Mouse (Mus musculus) midbrain, embryonic 13.5 days (tissue): Measurements from ENCODE around the gene Trio. TPM values are rescaled to one million over a fixed set of nuclear protein-coding genes. Genes with fewer than 3 reads are reported as not detected.

ENCODE experiments used
- ATAC-seq: fragments of 200-750 bp; cut with Nextera tagmentation; 2 replicates; pipeline ENCODE4 v1.8.0; 2017; ENCODE audit warnings: mild to moderate bottlenecking, moderate TSS enrichment, moderate library complexity
- H3K27ac ChIP-seq: fragments of 300-500 bp; sonication (generic); 2 replicates; pipeline ENCODE4 v1.5.1; 2015; ENCODE audit warnings: inconsistent platforms, mild to moderate bottlenecking, moderate library complexity
- H3K27me3 ChIP-seq: fragments of 300-500 bp; sonication (generic); 2 replicates; pipeline ENCODE4 v1.6.1; 2015; ENCODE audit warnings: mild to moderate bottlenecking, inconsistent platforms
- H3K36me3 ChIP-seq: fragments of 300-500 bp; sonication (generic); 2 replicates; pipeline ENCODE4 v1.6.1; 2015; ENCODE audit warnings: mild to moderate bottlenecking, inconsistent platforms
- H3K4me1 ChIP-seq: fragments of 300-500 bp; sonication (generic); replicated peaks from 2 replicates; pipeline ENCODE4 v1.6.1; 2015; ENCODE audit warnings: inconsistent platforms
- H3K4me2 ChIP-seq: fragments of 300-500 bp; sonication (generic); replicated peaks from 2 replicates; pipeline ENCODE4 v1.6.1; 2015; ENCODE audit warnings: moderate library complexity, mild to moderate bottlenecking, inconsistent platforms
- H3K4me3 ChIP-seq: fragments of 300-500 bp; sonication (generic); replicated peaks from 2 replicates; pipeline ENCODE4 v1.5.1; 2015; ENCODE audit warnings: mild to moderate bottlenecking, inconsistent platforms
- H3K9ac ChIP-seq: fragments of 300-500 bp; sonication (generic); replicated peaks from 2 replicates; pipeline ENCODE4 v1.6.1; 2015; ENCODE audit warnings: mild to moderate bottlenecking, inconsistent platforms
- H3K9me3 ChIP-seq: fragments of 300-500 bp; sonication (generic); 2 replicates; pipeline ENCODE4 v1.6.1; 2016; ENCODE audit warnings: mild to moderate bottlenecking, inconsistent platforms
- WGBS: fragments of 180-500 bp; shearing (Covaris S2); methylation state at CpG from one replicate; pipeline ENCODE4 v1.1.7; 2015; 5-methylcytosine and 5-hydroxymethylcytosine counted together
- polyA plus RNA-seq: library from polyadenylated mRNA; unstranded; fragments of >200 nt; fragmentation: Nextera tagmentation; extraction: Ambion mirVana; gene quantifications from 2 replicates; pipeline ENCODE4 v1.2.1, GENCODE M21; 2015

Gene Trio
- polyA plus RNA-seq, 1 experiment from 2014 or later, result 37.9 TPM

GRCm38 (mm10) chr15:27991066-27991701 lies 34.5 kb downstream of the Trio start:
- Histone ChIP-seq H3K27ac (no peak overlapping the region), H3K4me1 (peaks cover 78% of the 10 kb centered on the region), H3K9ac (no peak overlapping the region), H3K9me3 (no peaks in the 10 kb centered on the region), H3K27me3 (no peaks in the 10 kb centered on the region), H3K4me2 (no peak overlapping the region), H3K36me3 (peaks cover 1% of the 10 kb centered on the region; the same call in 1 of the 2 replicates), H3K4me3 (no peak overlapping the region)
- 85% methylated on average over 17 of the region's 17 CpGs for WGBS
- no peak for ATAC-seq

DNA sequence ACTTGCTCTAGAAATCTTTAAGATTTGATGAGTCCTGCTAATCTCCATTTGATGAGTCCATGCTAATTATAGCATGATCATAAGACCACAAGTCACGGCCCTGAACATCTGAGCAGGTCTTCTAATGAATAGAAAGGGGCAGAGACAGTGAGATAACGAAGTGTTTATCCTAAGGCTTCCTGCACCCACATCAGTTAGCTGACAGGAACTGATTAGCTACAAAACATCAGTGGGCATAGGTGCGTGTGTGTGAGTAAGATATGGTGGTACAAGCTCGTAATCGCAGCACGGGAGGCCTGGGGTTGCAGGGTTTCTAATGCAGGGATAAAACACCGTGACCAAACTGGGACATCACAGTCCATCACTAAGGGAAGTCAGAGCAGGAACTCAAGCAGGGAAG lies 37.7 kb downstream of the Trio start:
- H3K4me2 ChIP-seq, result no peak overlapping the region
- H3K27ac ChIP-seq, result 0 out of 2 replicates have a peak overlapping the region, but pooled peaks have one; percentile 35
- 52% methylated on average over 7 of the region's 7 CpGs for WGBS
- peak; percentile 12; the same call in 1 of the 2 replicates for ATAC-seq
- H3K4me1 ChIP-seq, result peaks cover 54% of the 10 kb centered on the region
- no peak overlapping the region for H3K4me3 ChIP-seq
- no peaks in the 10 kb centered on the region for H3K36me3 ChIP-seq
- no peaks in the 10 kb centered on the region for H3K9me3 ChIP-seq
- H3K27me3 ChIP-seq, result no peaks in the 10 kb centered on the region
- no peak overlapping the region for H3K9ac ChIP-seq

- H3K4me3 ChIP-seq, result no peak overlapping the region
- no peak overlapping the region for H3K4me2 ChIP-seq
- H3K9me3 ChIP-seq, result no peaks in the 10 kb centered on the region
- whole genome bisulfite sequencing, result 88% methylated on average over 2 of the region's 2 CpGs
- H3K27me3 ChIP-seq, result no peaks in the 10 kb centered on the region
- H3K36me3 ChIP-seq, result no peaks in the 10 kb centered on the region
- H3K9ac ChIP-seq, result no peak overlapping the region
- no peak for ATAC-seq
- no peak overlapping the region for H3K27ac ChIP-seq
- H3K4me1 ChIP-seq, result peaks cover 63% of the 10 kb centered on the region
Measured at GRCm38 (mm10) chr15:27984881-27985280, 40.8 kb downstream of the Trio start.

GRCm38 (mm10) chr15:27981764-27982500 lies 43.7 kb downstream of the Trio start:
- no peaks in the 10 kb centered on the region for H3K9me3 ChIP-seq
- H3K4me1 ChIP-seq, result peaks cover 48% of the 10 kb centered on the region
- no peak for ATAC-seq
- no peaks in the 10 kb centered on the region for H3K36me3 ChIP-seq
- H3K9ac ChIP-seq, result no peak overlapping the region
- H3K4me3 ChIP-seq, result no peak overlapping the region
- no peak overlapping the region for H3K4me2 ChIP-seq
- no peaks in the 10 kb centered on the region for H3K27me3 ChIP-seq
- WGBS, result 83% methylated on average over 13 of the region's 13 CpGs
- no peak overlapping the region for H3K27ac ChIP-seq

- Histone ChIP-seq H3K4me3 (no peak overlapping the region), H3K9ac (no peak overlapping the region), H3K9me3 (no peaks in the 10 kb centered on the region), H3K27ac (no peak overlapping the region), H3K4me1 (peaks cover 45% of the 10 kb centered on the region), H3K36me3 (no peaks in the 10 kb centered on the region), H3K27me3 (no peaks in the 10 kb centered on the region), H3K4me2 (no peak overlapping the region)
- ATAC-seq, result no peak
- WGBS, result 52% methylated on average over 3 of the region's 3 CpGs
Measured at GRCm38 (mm10) chr15:27981258-27981657, 44.4 kb downstream of the Trio start.

DNA sequence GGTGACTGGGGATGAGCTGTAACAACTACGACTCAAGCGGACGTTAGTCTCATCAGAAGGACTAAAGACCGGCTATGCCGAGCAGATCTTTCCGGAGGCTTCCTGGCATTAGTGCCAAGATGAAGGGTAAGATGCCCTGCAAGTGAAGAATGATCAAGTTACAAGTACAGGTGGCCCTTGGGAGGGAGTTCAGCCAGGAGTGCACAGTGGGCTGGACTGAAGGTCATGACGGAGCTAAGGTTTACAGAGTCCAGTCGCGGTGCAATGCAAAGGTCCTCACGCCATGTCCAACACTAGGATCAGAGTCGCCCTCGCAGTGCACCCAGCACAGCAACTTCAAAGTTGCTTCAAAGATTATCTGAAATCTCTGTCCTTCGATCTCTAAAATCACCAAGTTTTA lies 45.2 kb downstream of the Trio start:
- ATAC-seq, result no peak
- Histone ChIP-seq H3K9ac (no peak overlapping the region), H3K4me3 (no peak overlapping the region), H3K9me3 (no peaks in the 10 kb centered on the region), H3K36me3 (no peaks in the 10 kb centered on the region), H3K4me2 (no peak overlapping the region), H3K27me3 (no peaks in the 10 kb centered on the region), H3K27ac (no peak overlapping the region), H3K4me1 (peaks cover 43% of the 10 kb centered on the region)
- WGBS, result 91% methylated on average over 13 of the region's 13 CpGs

GRCm38 (mm10) chr15:27976950-27977349 lies 48.7 kb downstream of the Trio start:
- 70% methylated on average over 4 of the region's 4 CpGs for WGBS
- no peaks in the 10 kb centered on the region for H3K36me3 ChIP-seq
- H3K9ac ChIP-seq, result no peak overlapping the region
- H3K4me3 ChIP-seq, result no peak overlapping the region
- H3K27ac ChIP-seq, result no peak overlapping the region
- no peaks in the 10 kb centered on the region for H3K27me3 ChIP-seq
- H3K9me3 ChIP-seq, result no peaks in the 10 kb centered on the region
- ATAC-seq, result no peak
- H3K4me1 ChIP-seq, result peaks cover 38% of the 10 kb centered on the region
- H3K4me2 ChIP-seq, result no peak overlapping the region

GRCm38 (mm10) chr15:27976366-27976765 lies 49.3 kb downstream of the Trio start:
- H3K27me3 ChIP-seq, result no peaks in the 10 kb centered on the region
- peaks cover 32% of the 10 kb centered on the region for H3K4me1 ChIP-seq
- no peaks in the 10 kb centered on the region for H3K9me3 ChIP-seq
- H3K36me3 ChIP-seq, result no peaks in the 10 kb centered on the region
- H3K9ac ChIP-seq, result no peak overlapping the region
- no peak overlapping the region for H3K4me3 ChIP-seq
- ATAC-seq, result no peak
- no peak overlapping the region for H3K4me2 ChIP-seq
- no peak overlapping the region for H3K27ac ChIP-seq

GRCm38 (mm10) chr15:27974637-27975036 lies 51.0 kb downstream of the Trio start:
- ATAC-seq, result no peak

GRCm38 (mm10) chr15:27968183-27968582 lies 57.5 kb downstream of the Trio start:
- no peaks in the 10 kb centered on the region for H3K9me3 ChIP-seq
- peaks cover 46% of the 10 kb centered on the region for H3K4me1 ChIP-seq
- WGBS, result 78% methylated on average over 8 of the region's 8 CpGs
- H3K27ac ChIP-seq, result no peak overlapping the region
- no peak overlapping the region for H3K9ac ChIP-seq
- no peak for ATAC-seq
- H3K36me3 ChIP-seq, result no peaks in the 10 kb centered on the region
- H3K27me3 ChIP-seq, result no peaks in the 10 kb centered on the region
- no peak overlapping the region for H3K4me2 ChIP-seq
- no peak overlapping the region for H3K4me3 ChIP-seq

More at GRCm38 (mm10) chr15:27974637-27975036, 51.0 kb downstream of the Trio start:
- Histone ChIP-seq H3K9ac (no peak overlapping the region), H3K36me3 (no peaks in the 10 kb centered on the region), H3K4me2 (no peak overlapping the region), H3K4me3 (no peak overlapping the region), H3K9me3 (no peaks in the 10 kb centered on the region), H3K27me3 (no peaks in the 10 kb centered on the region), H3K27ac (no peak overlapping the region), H3K4me1 (peaks cover 19% of the 10 kb centered on the region)
- WGBS, result 90% methylated on average over 8 of the region's 8 CpGs

DNA sequence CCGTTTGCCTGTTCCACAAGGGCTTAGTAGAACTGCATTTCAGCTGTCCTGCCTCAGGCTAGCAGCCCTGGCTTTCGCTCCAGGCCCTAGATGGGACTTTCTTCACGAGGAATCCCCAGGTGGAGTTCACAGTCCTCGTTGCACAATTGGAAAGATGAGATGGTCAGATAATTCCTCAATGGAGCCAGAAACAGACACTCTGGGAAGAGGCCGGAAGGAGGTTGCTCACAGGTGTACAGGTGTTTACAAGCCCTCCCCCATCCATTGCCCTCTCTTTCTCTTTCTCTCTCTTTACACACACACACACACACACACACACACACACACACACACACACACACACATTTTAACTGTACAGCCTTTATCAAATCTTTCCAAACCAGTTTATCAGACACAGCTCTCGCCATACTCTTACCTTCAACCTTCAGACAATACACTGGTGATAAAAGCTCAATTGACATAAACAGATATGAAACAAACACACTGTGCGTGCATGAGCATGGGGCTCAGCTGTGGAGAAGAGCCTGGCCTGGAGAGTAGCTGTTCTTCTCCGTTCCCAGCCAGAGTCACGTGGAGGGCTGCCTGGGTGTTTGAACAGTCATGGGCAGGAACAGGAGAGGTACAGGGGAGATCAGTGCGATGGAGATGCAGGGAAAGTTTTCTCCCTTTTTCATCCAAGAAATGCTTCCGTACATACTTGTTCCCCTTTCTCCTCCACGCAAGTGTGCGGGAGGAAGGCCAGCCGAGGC lies 58.3 kb downstream of the Trio start:
- H3K27ac ChIP-seq, result no peak overlapping the region
- H3K4me3 ChIP-seq, result no peak overlapping the region
- peaks cover 55% of the 10 kb centered on the region for H3K4me1 ChIP-seq
- no peak overlapping the region for H3K9ac ChIP-seq
- no peak overlapping the region for H3K4me2 ChIP-seq
- no peaks in the 10 kb centered on the region for H3K36me3 ChIP-seq
- peak; percentile 66 for ATAC-seq
- no peaks in the 10 kb centered on the region for H3K27me3 ChIP-seq
- WGBS, result 74% methylated on average over 14 of the region's 14 CpGs
- H3K9me3 ChIP-seq, result no peaks in the 10 kb centered on the region

DNA sequence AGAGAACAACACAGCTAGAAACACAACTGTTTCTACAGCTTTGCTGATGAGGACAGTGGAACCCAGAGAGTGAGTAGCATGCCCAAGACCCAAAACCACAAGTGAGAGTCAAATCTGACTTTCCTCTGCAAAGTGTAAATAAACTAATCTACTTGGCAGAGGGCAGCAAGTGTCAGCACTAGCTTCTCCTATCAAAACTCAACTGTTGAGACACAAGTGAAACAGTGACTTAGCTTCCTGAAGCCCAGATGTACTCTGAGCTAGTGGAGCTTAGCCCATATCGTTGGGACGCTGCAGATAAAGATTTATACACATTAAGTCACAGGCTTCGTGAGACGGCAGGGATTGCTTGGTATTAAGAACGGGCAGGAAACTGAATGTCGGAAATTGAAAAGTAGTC lies 60.8 kb downstream of the Trio start:
- Histone ChIP-seq H3K4me1 (peaks cover 76% of the 10 kb centered on the region), H3K9ac (no peak overlapping the region), H3K27me3 (no peaks in the 10 kb centered on the region), H3K4me3 (no peak overlapping the region), H3K4me2 (no peak overlapping the region), H3K36me3 (no peaks in the 10 kb centered on the region), H3K9me3 (no peaks in the 10 kb centered on the region), H3K27ac (no peak overlapping the region)
- WGBS, result 77% methylated on average over 6 of the region's 6 CpGs
- no peak for ATAC-seq
